Mouse (Mus musculus): Measurements from ENCODE around the gene Fmnl1. TPM values are rescaled to one million over a fixed set of nuclear protein-coding genes. Genes with fewer than 3 reads are reported as not detected.

Fmnl1 gene
- total and polyA plus RNA-seq, 2 experiments, result 0.46 to 2.2 TPM

GRCm38 (mm10) chr11:103172392-103173040, 1.6 kb downstream of the Fmnl1 start:
- TF ChIP-seq CTCF (IDR thresholded peaks at IDR 0.05; ENCODE audit: low read depth, low read length) (no peak), POLR2A (IDR thresholded peaks at IDR 0.05; ENCODE audit: extremely low read depth, insufficient read depth, low read length) (no peak)
- Histone ChIP-seq H3K79me2 (ENCODE audit: control insufficient read depth, insufficient read depth, low read length) (no peaks in the 10 kb centered on the region), H3K36me3 (ENCODE audit: control insufficient read depth, insufficient read depth, low read length) (no peaks in the 10 kb centered on the region), H3K27ac (replicated peaks; ENCODE audit: insufficient read depth, low read depth, low read length) (no peak overlapping the region), H3K4me1 (ENCODE audit: control insufficient read depth, insufficient read depth, low read length) (no peaks in the 10 kb centered on the region), H3K27me3 (ENCODE audit: control insufficient read depth, insufficient read depth, low read length) (peaks cover 3% of the 10 kb centered on the region; the same call in 1 of the 2 replicates), H3K9ac (ENCODE audit: low read depth, low read length) (no peak overlapping the region), H3K4me3 (ENCODE audit: insufficient read depth, low read depth, low read length) (no peak overlapping the region)
- WGBS, result 76% methylated on average over 6 of the region's 6 CpGs
- DNase-seq (ENCODE audit: extremely low read depth, low read depth, low spot score), result no peak

- no peak for DNase-seq (ENCODE audit: extremely low read depth, low read depth, low spot score)
Measured at GRCm38 (mm10) chr11:103173041-103173770, 2.3 kb downstream of the Fmnl1 start.

DNA sequence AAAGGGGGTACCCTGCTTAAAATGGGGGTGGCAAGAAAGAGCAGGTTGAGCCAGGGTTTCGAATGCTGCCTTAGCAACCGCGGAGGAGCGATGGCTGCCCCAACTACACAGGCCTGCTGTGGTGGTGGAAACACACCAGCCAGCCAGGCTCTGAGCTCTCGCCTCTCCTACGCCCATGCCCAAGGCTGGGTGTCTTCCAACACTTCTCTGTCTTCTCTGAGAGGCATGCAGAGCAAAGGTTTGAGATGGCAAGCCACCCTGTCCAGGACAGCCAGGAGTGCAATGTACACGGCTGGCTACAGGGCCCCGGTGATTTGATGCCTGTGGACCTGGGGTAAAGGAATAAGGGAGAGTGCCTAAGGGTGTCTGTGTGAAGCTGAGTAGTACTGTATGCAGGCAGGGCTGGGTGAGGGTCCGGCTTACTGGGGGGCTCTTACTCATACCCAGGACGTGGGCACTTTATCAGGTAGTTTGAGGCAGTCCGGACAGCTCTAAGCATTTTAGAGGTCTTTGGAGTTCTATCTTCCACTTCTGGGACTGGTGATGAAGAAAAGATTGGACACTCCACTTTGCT, 3.0 kb downstream of the Fmnl1 start:
- H3K9ac ChIP-seq (ENCODE audit: low read depth, low read length), result no peak overlapping the region
- WGBS, result 93% methylated on average over 11 of the region's 11 CpGs
- H3K36me3 ChIP-seq (ENCODE audit: control insufficient read depth, insufficient read depth, low read length), result no peaks in the 10 kb centered on the region
- no peaks in the 10 kb centered on the region for H3K4me1 ChIP-seq (ENCODE audit: control insufficient read depth, insufficient read depth, low read length)
- no peak for DNase-seq (ENCODE audit: extremely low read depth, low read depth, low spot score)
- H3K27me3 ChIP-seq (ENCODE audit: control insufficient read depth, insufficient read depth, low read length), result peaks cover 3% of the 10 kb centered on the region; the same call in 1 of the 2 replicates
- H3K4me3 ChIP-seq (ENCODE audit: insufficient read depth, low read depth, low read length), result no peak overlapping the region
- TF ChIP-seq CTCF (IDR thresholded peaks at IDR 0.05; ENCODE audit: low read depth, low read length) (no peak), POLR2A (IDR thresholded peaks at IDR 0.05; ENCODE audit: extremely low read depth, insufficient read depth, low read length) (no peak)
- no peak overlapping the region for H3K27ac ChIP-seq (replicated peaks; ENCODE audit: insufficient read depth, low read depth, low read length)
- no peaks in the 10 kb centered on the region for H3K79me2 ChIP-seq (ENCODE audit: control insufficient read depth, insufficient read depth, low read length)

More at GRCm38 (mm10) chr11:103173041-103173770, 2.3 kb downstream of the Fmnl1 start:
- 91% methylated on average over 7 of the region's 7 CpGs for WGBS
- Histone ChIP-seq H3K27me3 (ENCODE audit: control insufficient read depth, insufficient read depth, low read length) (peaks cover 3% of the 10 kb centered on the region; the same call in 1 of the 2 replicates), H3K9ac (ENCODE audit: low read depth, low read length) (no peak overlapping the region), H3K27ac (replicated peaks; ENCODE audit: insufficient read depth, low read depth, low read length) (no peak overlapping the region), H3K36me3 (ENCODE audit: control insufficient read depth, insufficient read depth, low read length) (no peaks in the 10 kb centered on the region), H3K4me3 (ENCODE audit: insufficient read depth, low read depth, low read length) (no peak overlapping the region), H3K4me1 (ENCODE audit: control insufficient read depth, insufficient read depth, low read length) (no peaks in the 10 kb centered on the region), H3K79me2 (ENCODE audit: control insufficient read depth, insufficient read depth, low read length) (no peaks in the 10 kb centered on the region)
- TF ChIP-seq CTCF (IDR thresholded peaks at IDR 0.05; ENCODE audit: low read depth, low read length) (no peak), POLR2A (IDR thresholded peaks at IDR 0.05; ENCODE audit: extremely low read depth, insufficient read depth, low read length) (no peak)

DNA sequence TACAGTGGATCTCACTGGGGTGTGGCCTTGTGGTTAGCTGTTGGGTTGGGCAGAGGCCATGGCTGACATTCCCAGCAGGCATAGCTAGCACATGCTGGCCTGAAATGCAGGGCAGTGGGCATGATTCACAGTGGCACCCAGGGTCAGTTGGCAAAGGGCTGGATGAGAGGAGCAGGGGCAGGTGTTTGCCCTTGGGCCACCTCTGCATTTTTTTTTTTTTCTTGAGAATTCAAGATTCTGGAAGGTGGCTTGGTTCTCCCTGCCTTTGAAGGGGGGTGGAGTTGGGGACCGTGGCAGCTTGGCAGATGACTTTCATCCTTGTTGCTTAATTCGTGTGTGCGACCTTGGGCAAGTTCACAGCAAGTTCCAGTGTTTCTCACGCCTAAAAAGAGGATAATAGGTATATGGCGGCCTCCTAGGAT, 3.5 kb downstream of the Fmnl1 start:
- TF ChIP-seq CTCF (IDR thresholded peaks at IDR 0.05; ENCODE audit: low read depth, low read length) (no peak), POLR2A (IDR thresholded peaks at IDR 0.05; ENCODE audit: extremely low read depth, insufficient read depth, low read length) (no peak)
- H3K79me2 ChIP-seq (ENCODE audit: control insufficient read depth, insufficient read depth, low read length), result no peaks in the 10 kb centered on the region
- H3K36me3 ChIP-seq (ENCODE audit: control insufficient read depth, insufficient read depth, low read length), result no peaks in the 10 kb centered on the region
- peaks cover 3% of the 10 kb centered on the region; the same call in 1 of the 2 replicates for H3K27me3 ChIP-seq (ENCODE audit: control insufficient read depth, insufficient read depth, low read length)
- DNase-seq (ENCODE audit: extremely low read depth, low read depth, low spot score), result no peak
- no peaks in the 10 kb centered on the region for H3K4me1 ChIP-seq (ENCODE audit: control insufficient read depth, insufficient read depth, low read length)
- WGBS, result 46% methylated on average over 5 of the region's 5 CpGs
- no peak overlapping the region for H3K9ac ChIP-seq (ENCODE audit: low read depth, low read length)
- H3K27ac ChIP-seq (replicated peaks; ENCODE audit: insufficient read depth, low read depth, low read length), result no peak overlapping the region
- no peak overlapping the region for H3K4me3 ChIP-seq (ENCODE audit: insufficient read depth, low read depth, low read length)

DNA sequence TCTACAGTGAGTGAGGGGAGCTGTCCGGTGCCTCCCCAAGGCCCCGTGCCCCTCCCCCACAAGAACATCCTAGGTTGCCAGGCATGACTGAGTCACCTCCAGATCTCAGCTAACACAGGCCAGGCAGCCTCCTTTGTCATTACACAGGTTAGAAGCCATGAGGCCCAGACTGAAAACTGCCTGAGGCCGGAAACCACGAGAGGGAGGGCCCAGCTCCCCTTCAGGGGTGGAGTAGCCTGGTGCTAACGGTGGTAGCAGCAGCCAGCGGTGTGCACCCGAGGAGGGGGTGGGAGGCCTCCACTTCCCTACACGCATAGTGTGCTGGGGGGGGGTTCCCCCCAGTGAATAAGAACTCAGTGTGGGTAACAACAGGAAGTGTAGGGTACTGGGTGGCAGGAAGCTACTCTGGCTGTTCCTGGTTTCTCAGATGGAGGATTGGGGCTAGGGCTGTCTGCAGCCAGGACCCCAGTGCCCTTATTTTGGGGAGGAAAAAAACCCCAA, 4.0 kb downstream of the Fmnl1 start:
- Histone ChIP-seq H3K4me1 (ENCODE audit: control insufficient read depth, insufficient read depth, low read length) (no peaks in the 10 kb centered on the region), H3K36me3 (ENCODE audit: control insufficient read depth, insufficient read depth, low read length) (no peaks in the 10 kb centered on the region), H3K79me2 (ENCODE audit: control insufficient read depth, insufficient read depth, low read length) (no peaks in the 10 kb centered on the region), H3K9ac (ENCODE audit: low read depth, low read length) (no peak overlapping the region), H3K4me3 (ENCODE audit: insufficient read depth, low read depth, low read length) (no peak overlapping the region), H3K27ac (replicated peaks; ENCODE audit: insufficient read depth, low read depth, low read length) (no peak overlapping the region), H3K27me3 (ENCODE audit: control insufficient read depth, insufficient read depth, low read length) (peaks cover 3% of the 10 kb centered on the region; the same call in 1 of the 2 replicates)
- no peak for TF ChIP-seq POLR2A (IDR thresholded peaks at IDR 0.05; ENCODE audit: extremely low read depth, insufficient read depth, low read length)
- TF ChIP-seq CTCF (IDR thresholded peaks at IDR 0.05; ENCODE audit: low read depth, low read length), result no peak
- 68% methylated on average over 8 of the region's 8 CpGs for WGBS
- peak; percentile 16 for DNase-seq (ENCODE audit: extremely low read depth, low read depth, low spot score)

All from liver, adult 2 months (tissue).